Comparison of ENCODE assay signal across 8 mouse cellular contexts in genomic region chr4:142065270-142065669, GRCm38 (mm10). TPM values are rescaled to one million over a fixed set of nuclear protein-coding genes. Genes with fewer than 3 reads are reported as not detected.
DNase-seq lines count a peak whose midpoint lies in the region; ATAC-seq and TF ChIP-seq lines count a peak whose summit lies in the region.

No protein-coding gene starts in this region.

- TF ChIP-seq CTCF in layer of hippocampus, adult 2 months (conservative IDR thresholded peaks at IDR 0.05): no peak
- TF ChIP-seq CTCF in kidney, postnatal 0 days (IDR thresholded peaks at IDR 0.05; ENCODE audit: low read depth): no peak
- TF ChIP-seq CTCF in forebrain, postnatal 0 days (IDR thresholded peaks at IDR 0.05; ENCODE audit: low read depth): no peak
- no peak for TF ChIP-seq CTCF in midbrain, postnatal 0 days (IDR thresholded peaks at IDR 0.05)

- H3K9me3 ChIP-seq in kidney, postnatal 0 days (replicated peaks; ENCODE audit: low read length): no peaks in the 10 kb centered on the region
- no peaks in the 10 kb centered on the region for H3K9me3 ChIP-seq in stomach, embryonic 14.5 days (ENCODE audit: control insufficient read depth, low read depth, low read length)
- H3K9me3 ChIP-seq in forebrain, postnatal 0 days (ENCODE audit: low read length): no peaks in the 10 kb centered on the region
- H3K9me3 ChIP-seq in midbrain, postnatal 0 days (ENCODE audit: low read length): no peaks in the 10 kb centered on the region

- WGBS in kidney, postnatal 0 days: 53% methylated on average over 8 of the region's 8 CpGs
- WGBS in stomach, embryonic 14.5 days: 49% methylated on average over 8 of the region's 8 CpGs
- 73% methylated on average over 8 of the region's 8 CpGs for WGBS in forebrain, postnatal 0 days
- 84% methylated on average over 8 of the region's 8 CpGs for WGBS in midbrain, postnatal 0 days

- no peaks in the 10 kb centered on the region for H3K27me3 ChIP-seq in kidney, postnatal 0 days (ENCODE audit: insufficient read depth, low read length)
- H3K27me3 ChIP-seq in stomach, embryonic 14.5 days (ENCODE audit: control insufficient read depth, insufficient read depth, low read length): no peaks in the 10 kb centered on the region
- no peaks in the 10 kb centered on the region for H3K27me3 ChIP-seq in forebrain, postnatal 0 days (ENCODE audit: insufficient read depth, low read length)
- no peaks in the 10 kb centered on the region; the same call in 1 of the 2 replicates for H3K27me3 ChIP-seq in midbrain, postnatal 0 days (ENCODE audit: insufficient read depth, low read length)

- DNase-seq in layer of hippocampus, adult 2 months (ENCODE audit: low spot score in 2 of 2): no peak
- DNase-seq in layer of hippocampus, postnatal 10 days (ENCODE audit: low spot score in 2 of 2): no peak
- peak; percentile 63 for DNase-seq in heart, adult 8-10 months (ENCODE audit: low spot score)
- DNase-seq in kidney, postnatal 0 days (ENCODE audit: low spot score): peak; percentile 63
- no peak for DNase-seq in right cerebral cortex, postnatal 36 days (ENCODE audit: low spot score in 2 of 2)
- no peak for DNase-seq in forebrain, postnatal 0 days
- no peak for DNase-seq in midbrain, postnatal 0 days (ENCODE audit: low spot score)

- H3K4me3 ChIP-seq in layer of hippocampus, adult 2 months: no peak overlapping the region
- no peak overlapping the region for H3K4me3 ChIP-seq in kidney, postnatal 0 days (replicated peaks; ENCODE audit: low read depth, low read length)
- no peak overlapping the region for H3K4me3 ChIP-seq in stomach, embryonic 14.5 days (ENCODE audit: low read depth, low read length)
- H3K4me3 ChIP-seq in forebrain, postnatal 0 days (ENCODE audit: low read depth, low read length): no peak overlapping the region
- H3K4me3 ChIP-seq in midbrain, postnatal 0 days (ENCODE audit: low read depth, low read length): no peak overlapping the region

- ATAC-seq in kidney, postnatal 0 days (replicated peaks; ENCODE audit: low FRiP score, low read depth): no peak
- no peak for ATAC-seq in stomach, embryonic 14.5 days (ENCODE audit: insufficient number of reproducible peaks, insufficient read depth, low FRiP score, low read depth)
- no peak for ATAC-seq in forebrain, postnatal 0 days
- no peak for ATAC-seq in midbrain, postnatal 0 days (ENCODE audit: low FRiP score)

- H3K9ac ChIP-seq in kidney, postnatal 0 days (ENCODE audit: low read depth, low read length): no peak overlapping the region
- H3K9ac ChIP-seq in stomach, embryonic 14.5 days (replicated peaks; ENCODE audit: low read depth, low read length): no peak overlapping the region
- no peak overlapping the region for H3K9ac ChIP-seq in forebrain, postnatal 0 days
- no peak overlapping the region for H3K9ac ChIP-seq in midbrain, postnatal 0 days (replicated peaks; ENCODE audit: low read length, poor library complexity, severe bottlenecking)

- no peak overlapping the region for H3K4me2 ChIP-seq in kidney, postnatal 0 days (ENCODE audit: low read length)
- no peak overlapping the region for H3K4me2 ChIP-seq in stomach, embryonic 14.5 days (replicated peaks; ENCODE audit: low read depth, low read length)
- no peak overlapping the region for H3K4me2 ChIP-seq in forebrain, postnatal 0 days (ENCODE audit: low read depth)
- no peak overlapping the region for H3K4me2 ChIP-seq in midbrain, postnatal 0 days (ENCODE audit: low read depth, low read length, poor library complexity, severe bottlenecking)

- 0 out of 2 replicates have a peak overlapping the region, but pooled peaks have one; percentile 39 for H3K27ac ChIP-seq in layer of hippocampus, adult 2 months
- peak overlapping the region; percentile 73 for H3K27ac ChIP-seq in kidney, postnatal 0 days
- H3K27ac ChIP-seq in stomach, embryonic 14.5 days (ENCODE audit: low read length): peak overlapping the region; percentile 64; the same call in 1 of the 2 replicates
- no peak overlapping the region for H3K27ac ChIP-seq in forebrain, postnatal 0 days (ENCODE audit: low read depth, low read length)
- no peak overlapping the region for H3K27ac ChIP-seq in midbrain, postnatal 0 days (ENCODE audit: low read depth, low read length)

- H3K36me3 ChIP-seq in kidney, postnatal 0 days (ENCODE audit: insufficient read depth, low read length): no peaks in the 10 kb centered on the region
- H3K36me3 ChIP-seq in stomach, embryonic 14.5 days (ENCODE audit: control insufficient read depth, insufficient read depth, low read length): no peaks in the 10 kb centered on the region
- H3K36me3 ChIP-seq in forebrain, postnatal 0 days (ENCODE audit: insufficient read depth): no peaks in the 10 kb centered on the region
- no peaks in the 10 kb centered on the region for H3K36me3 ChIP-seq in midbrain, postnatal 0 days (ENCODE audit: insufficient read depth, low read length)

- peaks cover 31% of the 10 kb centered on the region for H3K4me1 ChIP-seq in kidney, postnatal 0 days (replicated peaks; ENCODE audit: insufficient read depth, low read length)
- H3K4me1 ChIP-seq in stomach, embryonic 14.5 days (ENCODE audit: control insufficient read depth, insufficient read depth, low read length): peaks cover 41% of the 10 kb centered on the region
- no peaks in the 10 kb centered on the region for H3K4me1 ChIP-seq in forebrain, postnatal 0 days (ENCODE audit: insufficient read depth)
- H3K4me1 ChIP-seq in midbrain, postnatal 0 days (ENCODE audit: insufficient read depth, low read length): no peaks in the 10 kb centered on the region; the same call in 1 of the 2 replicates

RNA-seq across cellular contexts. Expression of gene Tmem51, which starts 18.8 kb away (rescaled TPM):
- total RNA-seq in layer of hippocampus, adult 2 months (2021): 1 to 10 TPM; 3.9 to 4.5 TPM
- total RNA-seq in layer of hippocampus, postnatal 10 days (2021): 1 to 10 TPM; 7.7 TPM
- 1 to 10 TPM; 4.4 to 5.4 (median 4.7) TPM for total RNA-seq in heart, adult 8-10 months (2022)
- 53.8 and 56.8 TPM in 2 replicates for polyA plus RNA-seq in kidney, postnatal 0 days (2015; fragmentation: Nextera tagmentation; extraction: Ambion mirVana)
- 43.2 and 48.5 TPM in 2 replicates for polyA plus RNA-seq in stomach, embryonic 14.5 days (2014; fragmentation: Nextera tagmentation; extraction: Ambion mirVana)
- 3.5 and 5.7 TPM in 2 replicates for total RNA-seq in forebrain, postnatal 0 days (2014; rRNA removed)
- polyA plus RNA-seq in forebrain, postnatal 0 days (2015; fragmentation: Nextera tagmentation; extraction: Ambion mirVana): 6.1 and 7.4 TPM in 2 replicates
- total RNA-seq in midbrain, postnatal 0 days (2014; rRNA removed): 5.9 and 7.1 TPM in 2 replicates
- polyA plus RNA-seq in midbrain, postnatal 0 days (2015; fragmentation: Nextera tagmentation; extraction: Ambion mirVana): 7.9 and 9.4 TPM in 2 replicates

RNA-seq across cellular contexts. Expression of gene Fhad1, which starts 50.4 kb away (rescaled TPM):
- total RNA-seq in layer of hippocampus, adult 2 months (2021): 10 to 100 TPM in 1 of 2 experiments, 1 to 10 TPM in 1; 8.8 to 13.0 TPM
- 1 to 10 TPM; 2.1 to 3.5 TPM for total RNA-seq in layer of hippocampus, postnatal 10 days (2021)
- total RNA-seq in heart, adult 8-10 months (2022): under 1 TPM; 0.26 to 0.41 (median 0.35) TPM
- polyA plus RNA-seq in kidney, postnatal 0 days (2015; fragmentation: Nextera tagmentation; extraction: Ambion mirVana): 0.32 and 0.50 TPM in 2 replicates
- polyA plus RNA-seq in stomach, embryonic 14.5 days (2014; fragmentation: Nextera tagmentation; extraction: Ambion mirVana): 0.78 and 2.5 TPM in 2 replicates
- 2.0 and 3.9 TPM in 2 replicates for total RNA-seq in forebrain, postnatal 0 days (2014; rRNA removed)
- 3.5 and 4.6 TPM in 2 replicates for polyA plus RNA-seq in forebrain, postnatal 0 days (2015; fragmentation: Nextera tagmentation; extraction: Ambion mirVana)
- 3.6 and 5.6 TPM in 2 replicates for total RNA-seq in midbrain, postnatal 0 days (2014; rRNA removed)
- 6.6 and 7.2 TPM in 2 replicates for polyA plus RNA-seq in midbrain, postnatal 0 days (2015; fragmentation: Nextera tagmentation; extraction: Ambion mirVana)

Comparison
In these comparisons a context has a peak if more than half of its experiments do, and no peak if none do; other contexts are left out.
1. DNase-seq: peak in heart, adult 8-10 months (single experiment) and kidney, postnatal 0 days (single experiment); none in layer of hippocampus, adult 2 months (0 of 2), layer of hippocampus, postnatal 10 days (0 of 2), right cerebral cortex, postnatal 36 days (0 of 2), forebrain, postnatal 0 days (single experiment) and midbrain, postnatal 0 days (single experiment).
2. H3K27ac ChIP-seq: peak in layer of hippocampus, adult 2 months (single experiment), kidney, postnatal 0 days (single experiment) and stomach, embryonic 14.5 days (single experiment); none in forebrain, postnatal 0 days (single experiment) and midbrain, postnatal 0 days (single experiment).